Mouse (Mus musculus) spleen, adult 12 weeks (tissue): Measurements from ENCODE around the gene Dbt.
"Not testable (repeated sequence)": the region's sequence is repeated elsewhere in the genome, so short reads cannot be mapped to it uniquely, and the experiment has no call there.

Experiments used
- DNase-seq: peaks from one replicate; pipeline ENCODE4 v3.0.0; 2022; ENCODE audit warnings: low spot score

Dbt gene

GRCm38 (mm10) chr3:116542070-116542469 is 29.2 kb downstream of the Dbt start:
- DNase-seq: no peak

DNA sequence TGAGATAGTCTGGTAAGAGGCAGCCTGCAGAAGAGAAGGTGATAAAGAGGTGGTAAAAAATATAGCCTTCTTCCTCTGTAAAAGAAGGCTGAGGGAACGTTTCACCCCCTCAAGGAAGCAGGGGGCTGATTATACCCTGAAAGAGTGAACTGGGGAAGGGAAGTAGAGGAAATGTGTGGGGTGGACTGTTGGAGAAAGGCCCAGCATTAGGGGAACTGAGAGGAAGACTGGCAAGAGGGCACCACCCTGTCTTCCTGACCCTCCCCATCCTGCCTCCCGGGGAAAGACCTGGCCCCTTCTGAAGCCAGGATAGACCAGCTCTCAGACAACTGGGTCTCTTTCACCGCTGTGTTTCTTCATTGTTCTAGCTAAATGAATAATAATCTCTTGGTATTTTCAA is 29.7 kb downstream of the Dbt start:
- DNase-seq: no peak

GRCm38 (mm10) chr3:116547430-116547829 is 34.6 kb downstream of the Dbt start:
- no peak for DNase-seq

- DNase-seq: no peak
Observed at GRCm38 (mm10) chr3:116551362-116551761, 38.5 kb downstream of the Dbt start.

DNA sequence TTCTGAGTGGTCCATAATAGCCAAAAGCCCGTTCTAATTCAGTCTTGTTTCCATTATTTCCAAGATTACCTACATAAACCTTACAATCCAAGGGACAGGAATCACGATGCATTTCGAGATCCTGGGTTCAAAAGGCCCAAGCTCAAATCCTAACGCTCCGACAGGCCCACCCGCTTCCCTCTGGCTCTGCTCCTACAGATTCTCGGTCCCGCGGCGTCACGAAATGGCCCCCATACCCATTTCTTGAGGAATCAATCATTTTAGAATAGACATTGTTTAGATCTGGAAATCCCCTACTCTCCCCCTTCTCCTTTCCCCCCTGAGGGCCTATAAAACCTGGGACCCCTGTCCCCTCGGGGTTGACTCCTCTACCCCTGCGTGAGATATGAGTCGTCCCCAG is 48.4 kb downstream of the Dbt start:
- not testable (repeated sequence) for DNase-seq

- DNase-seq: peak; percentile 47
Observed at GRCm38 (mm10) chr3:116562408-116563094, 49.7 kb downstream of the Dbt start, which contains the start of gene Lrrc39. TSS of gene Lrrc39 (plus strand) at chr3:116562973.

DNA sequence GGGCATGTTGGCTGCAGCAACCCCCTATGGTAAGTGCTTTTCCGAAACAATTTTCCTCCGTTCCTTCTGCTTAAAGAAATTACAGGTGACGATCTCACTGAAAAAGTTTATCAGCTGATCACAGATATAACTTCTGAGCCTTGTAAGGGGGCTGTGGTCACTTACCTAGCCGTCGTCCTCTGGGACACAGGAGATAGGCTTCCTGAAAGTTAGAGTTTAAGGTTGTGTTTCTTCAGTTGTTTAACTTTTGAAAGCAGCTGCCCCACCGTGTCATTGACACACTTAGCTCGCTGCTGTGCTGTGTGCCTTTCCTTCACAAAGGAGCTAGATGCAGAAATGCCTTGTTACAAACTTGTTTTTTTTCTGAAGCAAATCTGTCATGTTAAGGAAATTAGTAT is 50.2 kb downstream of the Dbt start:
- DNase-seq: no peak

- no peak for DNase-seq
Observed at GRCm38 (mm10) chr3:116570628-116571027, 57.8 kb downstream of the Dbt start.

DNA sequence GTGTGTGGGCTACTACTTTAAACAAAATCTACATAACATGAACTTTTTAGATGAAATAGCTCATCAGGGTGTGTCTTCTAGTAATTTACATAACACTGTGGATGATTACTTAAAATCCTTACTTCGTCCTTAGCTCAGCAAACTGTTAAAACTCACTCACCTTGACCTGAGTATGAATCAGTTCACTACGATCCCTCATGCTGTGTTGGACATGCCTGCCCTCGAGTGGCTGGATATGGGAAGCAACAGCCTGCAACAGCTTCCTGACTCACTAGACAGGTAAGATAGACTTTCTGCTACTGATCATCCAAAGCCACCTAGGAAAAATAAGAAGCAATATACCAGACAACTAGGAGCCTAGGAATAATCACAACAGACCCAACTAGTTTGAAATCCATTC is 64.4 kb downstream of the Dbt start:
- no peak for DNase-seq

DNA sequence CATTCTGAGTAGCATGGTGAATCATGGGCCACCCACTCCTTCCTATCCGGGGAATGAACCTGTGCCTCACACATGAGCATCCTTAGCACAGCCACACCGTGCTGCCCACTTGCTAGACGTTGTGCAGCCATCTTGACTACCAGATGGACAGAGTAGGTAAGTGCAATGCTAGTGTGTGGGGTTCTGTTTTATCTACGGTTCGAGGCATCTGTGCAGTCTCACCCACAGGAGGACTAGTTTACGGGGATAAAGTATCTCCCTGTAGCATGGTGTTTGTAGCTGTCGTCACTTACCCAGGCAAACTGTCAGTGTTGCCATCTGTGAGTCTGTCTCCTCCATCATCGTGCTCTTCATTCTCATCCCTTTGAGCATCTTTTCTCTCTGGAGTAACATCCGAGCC is 69.3 kb downstream of the Dbt start:
- DNase-seq: no peak

DNA sequence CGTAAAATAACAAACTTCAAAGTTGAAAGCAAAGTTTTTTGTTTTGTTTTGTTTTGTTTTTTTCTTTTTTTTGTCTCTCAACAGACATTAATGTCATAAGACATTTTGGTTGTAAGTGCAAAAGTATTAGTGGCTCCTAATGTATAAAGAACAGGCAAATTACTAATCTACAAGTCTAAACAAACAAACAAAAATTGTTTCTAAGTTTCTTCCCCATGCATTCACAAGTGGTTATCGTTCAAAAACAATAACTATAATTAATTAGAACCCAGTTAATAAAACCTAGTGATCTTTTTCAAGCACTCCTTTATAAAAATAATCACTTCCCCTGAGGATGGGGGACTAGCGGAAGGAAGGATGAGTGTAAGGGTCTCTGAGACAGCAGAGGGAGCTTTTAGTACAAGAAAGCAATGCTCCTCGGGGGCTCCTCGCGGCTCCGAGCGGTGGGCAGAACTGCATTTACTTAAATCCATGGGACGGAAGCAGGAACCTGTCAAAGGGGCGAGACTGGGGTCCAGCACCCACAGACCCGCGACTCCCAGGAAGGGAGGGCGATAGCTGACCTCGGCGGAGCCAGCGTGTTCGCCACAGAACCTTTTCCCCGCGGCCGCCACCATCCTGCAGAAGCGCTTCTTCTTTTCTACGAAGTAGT is 81.3 kb downstream of the Dbt start:
- no peak for DNase-seq

DNA sequence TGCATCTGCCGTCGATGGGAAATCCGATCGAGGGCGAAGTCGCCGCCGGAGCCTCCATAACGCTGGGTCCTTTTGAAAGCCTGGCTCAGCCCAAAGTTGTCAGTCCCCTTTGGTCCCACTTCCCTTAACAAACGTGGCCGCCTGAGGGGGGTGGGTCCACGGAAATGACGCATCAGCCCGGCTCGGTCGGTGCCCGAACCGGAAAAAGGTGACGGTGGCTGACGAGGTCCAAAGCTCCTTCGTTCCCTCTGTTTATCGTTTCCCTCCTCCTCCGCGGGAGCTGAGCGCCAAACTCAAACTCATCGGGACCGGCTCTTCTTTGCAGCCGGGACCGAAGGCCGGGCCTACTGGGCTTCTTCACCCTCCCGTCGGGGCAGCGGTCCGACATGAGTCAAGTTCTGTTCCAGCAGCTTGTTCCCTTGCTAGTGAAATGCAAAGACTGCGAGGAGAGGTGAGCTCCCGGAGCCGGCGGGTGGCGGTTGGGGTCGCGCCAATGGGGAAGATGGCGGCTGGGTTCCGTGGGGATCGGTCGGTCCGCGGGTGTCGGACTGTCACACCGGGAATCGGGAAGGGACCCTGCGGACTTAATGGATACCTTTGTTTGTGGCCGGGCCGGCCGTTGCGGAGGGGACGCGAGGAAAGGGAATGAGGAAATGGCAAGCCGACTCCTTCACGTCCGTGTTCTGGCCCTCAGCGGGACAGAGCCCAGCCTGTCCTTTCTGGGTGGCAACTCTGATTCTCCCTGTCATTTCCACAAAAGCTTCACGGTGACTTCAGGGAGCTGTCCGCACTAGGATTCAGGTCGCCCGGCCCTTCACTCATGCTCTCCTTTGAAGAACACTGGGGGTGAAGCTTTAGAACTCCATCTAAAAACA is 82.1 kb downstream of the Dbt start, which contains the start of gene Sass6:
Gene Sass6, plus strand, starts transcription at position 255 of the 875 bp plus-strand sequence.
- peak; percentile 95 for DNase-seq

GRCm38 (mm10) chr3:116595603-116595991 is 82.7 kb downstream of the Dbt start:
- DNase-seq: no peak
